Mouse (Mus musculus) T-helper 2 cell (primary cell): Measurements from ENCODE around the gene Naa25.

Experiments used
- in situ Hi-C: fragments of 300-600 bp; cut with MboI, MseI; formaldehyde crosslinking; loops from one replicate; pipeline ENCODE4 v1.15.1; 2025; ENCODE audit warnings: high pct_unique_total_duplicates

Naa25 gene

GRCm38 (mm10) chr5:121451644-121452025 lies 53.9 kb downstream of the Naa25 start, which contains the start of gene Tmem116:
Gene Tmem116 (plus strand): TSS chr5:121451893.
- in situ Hi-C loops: loop anchor here (10.0 kb wide), 1 partner anchor 937 kb away; the partner anchor contains the start of gene Slc8b1

GRCm38 (mm10) chr5:121452026-121452869 lies 54.5 kb downstream of the Naa25 start, which contains the start of gene Erp29:
Gene Erp29 (minus strand): TSS chr5:121452506.
- in situ Hi-C loops: loop anchor here (10.0 kb wide), 1 partner anchor 937 kb away; the partner anchor contains the start of gene Slc8b1

DNA sequence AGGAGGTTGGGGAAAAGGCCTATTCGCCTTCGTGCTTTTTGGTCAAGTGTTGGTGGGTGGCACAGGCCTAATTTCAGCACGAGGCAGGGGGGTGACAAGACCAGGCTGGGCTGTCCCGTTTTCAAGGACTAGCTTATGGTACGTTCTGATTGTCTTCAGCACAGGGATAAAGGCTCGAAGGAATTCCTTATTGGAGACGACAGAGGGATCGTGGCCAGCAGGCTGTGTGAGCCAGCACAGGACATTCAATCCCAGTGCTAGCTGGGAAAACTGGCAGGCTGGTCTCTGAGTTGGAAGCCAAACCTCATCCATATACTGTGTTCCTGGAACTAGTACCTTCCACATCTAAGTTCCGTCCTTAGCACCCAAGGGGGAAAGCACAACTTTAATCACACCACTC lies 55.2 kb downstream of the Naa25 start:
- in situ Hi-C loops: loop anchor here (10.0 kb wide), 1 partner anchor 938 kb away; the partner anchor contains the start of gene Slc8b1

GRCm38 (mm10) chr5:121453743-121454502 lies 56.2 kb downstream of the Naa25 start:
- in situ Hi-C loops: loop anchor here (10.0 kb wide), 1 partner anchor 939 kb away; the partner anchor contains the start of gene Slc8b1

GRCm38 (mm10) chr5:121454503-121454782 lies 56.7 kb downstream of the Naa25 start:
- in situ Hi-C loops: loop anchor here (10.0 kb wide), 1 partner anchor 940 kb away; the partner anchor contains the start of gene Slc8b1

- in situ Hi-C loops: loop anchor here (10.0 kb wide), 1 partner anchor 941 kb away; the partner anchor contains the start of gene Slc8b1
Measured at GRCm38 (mm10) chr5:121455510-121456265, 58.0 kb downstream of the Naa25 start.

- in situ Hi-C loops: no loop called here
Measured at GRCm38 (mm10) chr5:121461339-121462170, 63.8 kb downstream of the Naa25 start.

DNA sequence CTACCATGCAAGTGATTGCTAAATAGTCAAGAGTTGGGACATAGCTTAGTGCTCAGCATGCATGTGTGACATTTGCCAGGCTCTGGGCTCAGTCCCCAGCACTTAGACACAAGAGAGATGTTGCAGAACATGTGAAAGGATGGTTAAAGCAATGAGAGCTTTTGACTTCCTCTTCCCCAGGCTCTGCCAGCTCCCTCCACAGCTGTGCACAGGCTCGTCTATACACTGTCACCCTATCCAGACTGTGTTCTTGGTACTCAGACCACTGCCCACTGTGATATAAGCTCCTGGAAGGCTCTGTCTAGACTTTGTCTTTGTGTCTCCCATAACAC lies 64.4 kb downstream of the Naa25 start:
- in situ Hi-C loops: no loop called here

DNA sequence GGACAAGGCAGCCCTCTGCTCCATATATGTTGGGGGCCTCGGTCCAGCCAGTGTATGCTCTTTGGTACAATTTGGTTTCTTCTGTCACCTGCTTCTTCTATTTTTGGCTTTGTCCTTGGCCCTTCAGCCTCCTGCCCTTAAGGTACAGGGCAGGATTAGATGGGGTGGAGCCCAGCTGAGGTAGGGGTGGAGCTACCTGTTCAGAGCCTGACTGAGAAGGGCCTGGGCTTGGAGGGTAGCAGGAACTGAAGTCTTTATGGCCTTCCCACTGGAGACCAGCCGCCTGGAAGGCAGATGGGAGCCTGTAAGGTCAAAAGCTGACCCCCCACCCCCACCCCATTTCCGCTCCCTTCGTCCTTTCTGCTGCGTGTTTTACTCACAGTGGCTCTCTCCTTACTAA lies 65.2 kb downstream of the Naa25 start:
- in situ Hi-C loops: no loop called here

GRCm38 (mm10) chr5:121463601-121464250 lies 66.0 kb downstream of the Naa25 start:
- in situ Hi-C loops: no loop called here

DNA sequence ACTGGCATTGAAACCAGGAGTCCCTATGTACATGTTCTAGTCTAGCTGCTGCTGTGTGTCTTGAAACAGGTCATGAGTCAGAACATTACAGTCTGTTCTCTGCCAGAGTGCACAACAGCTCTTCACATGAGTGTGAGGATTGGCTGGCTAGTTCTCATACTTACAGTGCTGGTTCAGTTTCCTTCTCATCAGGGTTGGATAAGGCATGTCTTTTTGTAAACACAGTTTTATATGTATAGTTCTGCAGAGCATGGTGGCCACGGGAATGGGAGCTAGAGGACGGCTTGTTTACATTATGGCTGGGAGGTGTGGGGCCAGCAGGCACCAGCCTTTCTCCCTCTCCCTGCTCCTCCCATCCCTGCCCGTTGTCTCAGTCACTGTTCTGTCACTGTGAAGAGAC lies 71.8 kb downstream of the Naa25 start:
- in situ Hi-C loops: no loop called here

- in situ Hi-C loops: no loop called here
Measured at GRCm38 (mm10) chr5:121472411-121472810, 74.7 kb downstream of the Naa25 start.

DNA sequence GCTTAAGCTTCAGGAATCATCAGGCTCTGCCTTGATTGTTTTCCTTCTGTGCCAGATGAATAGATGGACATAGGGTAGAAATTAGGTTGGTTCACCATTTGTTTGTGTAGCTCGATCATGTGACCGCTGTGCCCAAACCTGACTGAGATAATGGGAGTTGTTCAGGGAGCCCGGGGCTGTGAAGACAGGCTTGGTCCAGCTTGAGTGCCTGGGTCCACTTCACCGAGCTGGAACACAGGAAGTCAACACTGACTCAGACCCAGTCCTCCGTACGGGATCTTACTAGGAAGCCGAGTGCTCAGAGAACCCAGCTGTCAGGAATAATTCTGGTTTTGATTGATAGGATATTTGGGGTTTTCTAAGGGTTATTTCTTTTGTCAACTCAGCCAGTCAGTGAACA lies 76.9 kb downstream of the Naa25 start:
- in situ Hi-C loops: no loop called here

DNA sequence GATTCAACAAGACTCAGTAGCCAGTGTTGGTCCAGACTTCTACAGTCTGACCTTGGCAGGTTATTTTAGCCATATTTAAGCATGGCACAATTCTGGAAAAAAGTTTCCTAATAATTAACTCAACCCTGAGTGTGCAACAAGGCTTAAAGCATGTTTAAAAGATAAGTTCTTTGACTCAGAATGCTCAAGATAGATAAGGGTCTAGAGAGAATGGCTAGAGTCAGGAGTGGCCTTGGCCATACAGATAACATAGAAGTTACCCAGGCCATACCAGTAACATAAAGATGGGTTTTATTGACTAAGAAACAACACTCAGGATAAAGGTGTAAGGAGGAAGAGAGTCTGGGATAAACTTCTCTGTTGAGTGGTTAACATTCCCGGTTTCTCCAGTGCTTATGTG lies 78.3 kb downstream of the Naa25 start:
- in situ Hi-C loops: no loop called here

- in situ Hi-C loops: no loop called here
Measured at GRCm38 (mm10) chr5:121477680-121478079, 79.9 kb downstream of the Naa25 start.

DNA sequence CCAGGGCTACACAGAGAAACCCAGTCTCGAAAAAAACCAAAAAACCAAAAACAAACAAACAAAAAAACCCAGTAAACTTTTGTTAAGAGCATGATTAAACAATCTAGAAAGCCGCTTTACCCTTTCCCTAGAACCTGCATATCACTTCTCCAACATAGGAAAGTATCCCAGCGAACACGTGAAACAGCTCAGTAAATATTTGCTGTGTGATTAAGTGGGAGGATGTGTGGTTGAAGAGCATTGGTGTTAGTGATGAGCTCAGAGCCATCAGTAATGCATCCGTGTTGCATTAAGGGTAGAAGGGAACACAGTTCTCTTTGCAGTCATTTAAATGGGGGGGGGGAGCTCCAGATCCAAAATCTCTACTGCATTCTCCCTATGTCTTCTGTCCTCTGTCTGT lies 87.1 kb downstream of the Naa25 start:
- in situ Hi-C loops: loop anchor here (10.0 kb wide), 1 partner anchor 410 kb away; no protein-coding TSS in a partner anchor

- in situ Hi-C loops: loop anchor here (10.0 kb wide), 1 partner anchor 521 kb away; no protein-coding TSS in a partner anchor
Measured at GRCm38 (mm10) chr5:121493305-121493704, 95.6 kb downstream of the Naa25 start.
